Mouse (Mus musculus): ENCODE measurements around the gene Ppfibp2.

GRCm38 (mm10) chr7:107594325-107594856 is 616 bp upstream of the Ppfibp2 start:
- TF ChIP-seq GATA2 (IDR thresholded peaks at IDR 0.05; ENCODE audit: borderline replicate concordance, low read depth, low read length): no peak
- no peak for TF ChIP-seq CTCF (IDR thresholded peaks at IDR 0.05; ENCODE audit: low read depth, low read length)
- TF ChIP-seq GATA1 (IDR thresholded peaks at IDR 0.05; ENCODE audit: borderline replicate concordance, low read length): no peak
- no peak for TF ChIP-seq POLR2AphosphoS5 (IDR thresholded peaks at IDR 0.05; ENCODE audit: insufficient replicate concordance, low read depth, low read length)
- no peak for TF ChIP-seq TAL1 (conservative IDR thresholded peaks at IDR 0.05; ENCODE audit: low read depth, low read length)
